Mouse (Mus musculus) neural tube, embryonic 10.5 days (tissue): Measurements from ENCODE around the gene Gstt2.

Experiments
- DNase-seq: peaks from one replicate; pipeline ENCODE4 v3.0.0-alpha.2; 2017; ENCODE audit warnings: low spot score; ENCODE audit errors: extremely low spot score

Gstt2 gene

GRCm38 (mm10) chr10:75837248-75837759, at the start of gene Gstt2:
Gene Gstt2, minus strand, starts transcription at chr10:75837424.
- DNase-seq, result peak; percentile 96

GRCm38 (mm10) chr10:75884742-75885141, 47.5 kb upstream of the Gstt2 start:
- no peak for DNase-seq

GRCm38 (mm10) chr10:75883232-75883552, 46.0 kb upstream of the Gstt2 start:
- peak; percentile 62 for DNase-seq

- DNase-seq, result no peak
These were observed 45.4 kb upstream of the Gstt2 start for GRCm38 (mm10) chr10:75882433-75883231.

- no peak for DNase-seq
These were observed 44.6 kb upstream of the Gstt2 start for GRCm38 (mm10) chr10:75881578-75882432.

GRCm38 (mm10) chr10:75880771-75881577, 43.8 kb upstream of the Gstt2 start:
- DNase-seq, result no peak

GRCm38 (mm10) chr10:75880351-75880750, 43.1 kb upstream of the Gstt2 start:
- DNase-seq, result no peak

- DNase-seq, result no peak
These were observed 41.6 kb upstream of the Gstt2 start for GRCm38 (mm10) chr10:75878836-75879235.

- DNase-seq, result no peak
These were observed 36.4 kb upstream of the Gstt2 start for GRCm38 (mm10) chr10:75873543-75874170.

- DNase-seq, result peak; percentile 85
These were observed 35.8 kb upstream of the Gstt2 start for GRCm38 (mm10) chr10:75872915-75873542.

- DNase-seq, result no peak
These were observed 35.0 kb upstream of the Gstt2 start for GRCm38 (mm10) chr10:75872025-75872914.

- DNase-seq, result no peak
These were observed 24.4 kb upstream of the Gstt2 start for GRCm38 (mm10) chr10:75861587-75861986.

- DNase-seq, result no peak
These were observed 23.5 kb upstream of the Gstt2 start for GRCm38 (mm10) chr10:75860746-75861145.

- peak; percentile 91 for DNase-seq
These were observed 22.7 kb upstream of the Gstt2 start, which contains the start of gene Mif for GRCm38 (mm10) chr10:75859786-75860470. Gene Mif, minus strand, starts transcription at chr10:75860240.

- peak; percentile 75 for DNase-seq
These were observed 22.0 kb upstream of the Gstt2 start for GRCm38 (mm10) chr10:75859107-75859746.

GRCm38 (mm10) chr10:75857598-75857997, 20.4 kb upstream of the Gstt2 start:
- DNase-seq, result no peak

GRCm38 (mm10) chr10:75856976-75857375, 19.8 kb upstream of the Gstt2 start:
- no peak for DNase-seq

GRCm38 (mm10) chr10:75856155-75856907, 19.1 kb upstream of the Gstt2 start:
- DNase-seq, result no peak
